Mouse (Mus musculus) A20 (cell line): ENCODE data around the gene Tmem120b.
A peak's percentile ranks its signal among the peaks of the same experiment; 100 is the strongest.

Source experiments
- DNase-seq: peaks from one replicate; pipeline ENCODE4 v3.0.0-alpha.2; 2011; ENCODE audit warnings: low read depth, low spot score

Gene Tmem120b

DNA sequence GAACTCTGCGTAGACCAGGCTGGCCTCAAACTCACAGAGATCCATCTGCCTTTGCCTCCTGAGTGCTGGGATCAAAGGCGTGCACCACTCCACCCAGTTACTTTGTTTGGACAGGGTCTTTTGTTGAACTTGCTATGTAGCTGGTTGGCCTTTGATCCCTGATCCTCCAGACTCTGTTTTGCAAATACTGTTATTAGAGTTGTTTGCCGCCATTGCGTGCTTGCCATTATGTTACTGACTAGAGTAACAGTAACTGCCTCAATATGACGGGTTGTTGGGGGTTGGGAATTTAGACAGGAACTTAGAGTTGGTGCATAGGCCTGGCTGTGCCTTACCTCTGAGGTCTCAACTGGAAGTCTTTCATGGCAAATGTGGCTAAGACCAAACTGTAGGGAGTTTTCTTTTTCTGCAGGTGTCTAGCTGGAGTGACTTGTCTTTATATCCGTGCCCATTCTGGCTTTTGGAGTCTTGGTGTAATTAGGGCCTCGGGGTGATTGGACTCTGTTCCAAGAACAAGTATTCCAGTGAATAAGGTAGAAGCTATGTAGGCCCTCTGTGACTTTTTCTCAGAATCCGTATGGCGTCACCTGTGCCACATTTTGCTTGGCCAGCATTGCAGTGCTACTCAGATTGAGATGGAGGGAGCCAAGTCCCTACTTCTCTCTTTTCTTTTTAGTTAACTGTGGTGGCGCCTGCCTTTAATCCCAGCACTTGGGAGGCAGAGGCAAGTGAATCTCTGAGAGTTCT, 22.5 kb downstream of the Tmem120b start:
- no peak for DNase-seq

DNA sequence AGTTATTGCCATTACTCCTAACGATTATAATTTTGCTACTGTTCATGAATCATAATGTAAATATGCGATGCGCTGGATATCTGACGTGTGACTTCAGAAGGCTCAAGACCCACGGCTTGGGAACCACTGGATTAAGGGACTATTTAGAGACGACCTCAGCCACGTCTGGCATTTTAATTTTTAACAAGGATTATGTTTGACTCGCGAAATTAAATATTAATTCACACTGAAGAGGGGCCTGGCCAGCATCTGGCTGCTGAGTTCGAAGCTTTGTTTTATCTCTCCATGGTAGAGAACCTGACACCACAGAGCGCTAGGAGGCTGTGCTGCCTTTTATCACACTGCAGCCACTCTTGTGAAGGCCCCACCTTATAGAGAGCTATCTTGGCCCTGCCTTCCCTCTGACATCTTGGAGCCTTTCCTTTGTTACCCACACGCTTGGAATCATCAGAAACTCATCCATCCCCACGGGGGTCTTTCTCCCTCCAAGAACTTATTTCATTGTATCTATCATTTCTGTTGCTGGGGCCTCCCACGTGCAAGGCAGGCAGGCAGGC, 24.9 kb downstream of the Tmem120b start:
- no peak for DNase-seq

DNA sequence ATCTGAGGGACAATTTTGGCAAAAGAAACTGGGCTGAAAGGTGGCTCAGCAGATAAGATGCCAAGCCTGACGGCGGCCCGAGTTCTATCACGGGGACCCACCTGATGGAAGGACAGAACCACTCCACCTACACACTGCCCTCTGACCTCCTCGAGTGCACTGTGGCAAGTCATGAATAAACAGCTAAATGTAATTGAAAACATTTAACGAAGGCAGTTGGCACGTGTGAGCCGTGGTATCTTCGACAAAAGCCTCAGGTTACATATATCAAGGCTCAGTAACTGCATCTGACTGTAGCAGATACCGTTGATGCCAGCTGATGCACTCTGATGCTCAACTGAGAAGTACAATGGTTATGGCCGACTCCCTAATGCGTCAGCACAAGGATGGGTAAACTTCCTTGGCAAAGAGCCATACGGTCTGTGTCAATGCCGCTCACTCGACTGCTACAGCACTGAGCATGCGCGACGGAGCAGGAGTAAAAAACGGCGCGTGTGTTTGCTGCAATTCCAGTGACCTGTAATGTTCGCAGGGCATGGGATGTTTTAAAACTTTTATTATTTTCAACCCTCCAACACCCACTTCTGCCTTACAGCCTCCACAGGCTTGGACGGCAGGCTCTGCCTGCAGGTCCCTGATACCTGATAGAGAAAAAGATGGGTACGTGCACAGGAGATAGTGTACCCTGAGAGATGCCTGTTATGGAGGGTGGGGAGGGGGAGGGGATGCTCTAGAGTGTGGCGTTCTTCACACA, 26.2 kb downstream of the Tmem120b start:
- DNase-seq = no peak

DNA sequence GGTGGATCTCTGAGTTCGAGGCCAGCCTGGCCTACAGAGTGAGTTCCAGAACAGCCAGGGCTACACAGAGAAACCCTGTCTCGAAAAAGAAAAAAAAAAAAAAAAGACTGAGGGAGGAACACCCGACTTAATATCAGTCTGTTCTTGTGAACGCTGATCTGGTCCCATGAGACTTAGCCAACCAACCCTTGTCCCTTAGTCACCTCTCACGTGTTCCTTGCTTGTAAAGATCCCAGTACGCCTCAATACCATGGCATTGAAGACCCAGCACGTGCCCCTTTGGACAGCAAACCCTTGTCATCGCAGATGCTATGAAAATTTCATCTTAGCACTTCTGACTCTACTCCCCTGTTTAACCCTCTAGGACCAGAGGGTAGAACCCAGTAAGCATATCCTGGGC, 28.1 kb downstream of the Tmem120b start:
- DNase-seq = no peak

DNA sequence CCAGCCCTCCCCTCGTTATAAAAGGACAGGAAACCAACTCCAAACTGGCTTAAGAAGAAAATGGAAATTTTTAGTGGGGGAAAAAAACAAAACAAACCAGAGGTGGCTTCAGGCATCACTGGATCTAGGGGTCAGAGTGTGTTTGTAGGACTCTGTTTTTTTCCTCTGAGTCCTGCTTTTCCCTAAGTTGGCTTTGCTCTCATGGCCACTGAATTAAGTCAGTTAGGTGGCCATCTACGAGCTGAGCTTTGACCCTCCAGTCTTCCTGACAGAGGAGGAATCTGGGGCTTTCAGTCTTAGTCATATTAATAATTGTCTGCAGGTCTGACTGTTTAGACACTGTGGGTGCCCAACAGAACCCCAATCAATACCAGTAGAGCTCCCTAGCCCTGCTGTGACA, 30.3 kb downstream of the Tmem120b start:
- DNase-seq = no peak

DNA sequence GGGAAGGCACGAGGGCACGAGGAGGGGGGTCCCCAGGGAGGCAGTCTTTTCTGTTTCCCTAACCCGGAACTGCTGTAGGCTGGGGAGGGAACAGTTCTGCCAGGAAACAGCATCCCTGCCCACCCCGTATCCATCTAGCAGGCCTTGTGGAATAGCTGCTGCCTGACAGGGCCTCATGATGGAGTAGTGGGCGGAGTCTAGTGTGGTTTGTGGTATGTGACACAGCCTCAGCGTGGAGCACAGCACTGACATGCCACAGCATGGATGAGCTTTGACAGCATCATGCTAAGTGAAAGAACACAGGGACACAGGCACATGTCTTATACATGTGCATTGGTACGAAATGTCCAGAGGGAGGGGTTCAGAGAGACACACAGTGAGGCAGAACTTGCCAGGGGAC, 34.2 kb downstream of the Tmem120b start:
- DNase-seq = no peak

DNA sequence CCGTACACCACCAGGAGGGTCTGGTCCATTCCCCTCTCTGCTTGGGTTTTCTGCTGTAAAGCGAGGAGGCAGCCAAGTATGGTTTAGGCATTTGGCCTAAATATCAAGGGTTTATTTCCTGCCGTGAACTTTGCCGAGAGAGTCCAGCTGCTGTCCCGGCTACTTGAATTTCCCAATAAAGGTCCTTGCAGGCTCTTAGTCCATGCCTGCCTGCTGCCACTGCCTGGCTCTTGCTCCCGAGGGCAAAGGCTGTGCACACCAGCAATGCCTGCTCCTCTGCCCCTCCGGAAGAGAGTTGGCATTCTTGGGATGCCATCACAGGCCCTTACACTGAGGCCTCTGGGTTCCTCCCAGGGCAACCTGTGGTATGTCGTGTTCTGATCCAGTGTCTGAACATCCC, 35.3 kb downstream of the Tmem120b start:
- no peak for DNase-seq

DNA sequence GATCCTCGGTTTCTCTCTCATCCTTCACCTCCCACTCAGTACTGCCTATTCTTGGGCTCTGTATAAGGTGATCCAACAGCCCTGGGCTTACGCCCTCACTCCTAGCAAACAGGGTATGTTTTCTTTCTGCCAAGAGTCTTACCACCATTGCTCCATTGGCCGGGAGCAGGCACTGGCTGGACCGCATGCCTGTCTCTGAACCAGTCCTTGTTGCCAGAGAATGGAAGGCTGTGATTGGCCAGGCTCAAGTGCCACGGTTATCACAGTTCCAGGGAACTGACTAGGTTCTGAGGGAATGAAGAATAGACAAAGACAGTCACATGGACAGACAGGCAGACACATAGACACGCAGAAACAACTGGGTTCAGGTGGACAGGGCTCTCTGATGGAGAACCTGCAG, 36.6 kb downstream of the Tmem120b start:
- no peak for DNase-seq

DNA sequence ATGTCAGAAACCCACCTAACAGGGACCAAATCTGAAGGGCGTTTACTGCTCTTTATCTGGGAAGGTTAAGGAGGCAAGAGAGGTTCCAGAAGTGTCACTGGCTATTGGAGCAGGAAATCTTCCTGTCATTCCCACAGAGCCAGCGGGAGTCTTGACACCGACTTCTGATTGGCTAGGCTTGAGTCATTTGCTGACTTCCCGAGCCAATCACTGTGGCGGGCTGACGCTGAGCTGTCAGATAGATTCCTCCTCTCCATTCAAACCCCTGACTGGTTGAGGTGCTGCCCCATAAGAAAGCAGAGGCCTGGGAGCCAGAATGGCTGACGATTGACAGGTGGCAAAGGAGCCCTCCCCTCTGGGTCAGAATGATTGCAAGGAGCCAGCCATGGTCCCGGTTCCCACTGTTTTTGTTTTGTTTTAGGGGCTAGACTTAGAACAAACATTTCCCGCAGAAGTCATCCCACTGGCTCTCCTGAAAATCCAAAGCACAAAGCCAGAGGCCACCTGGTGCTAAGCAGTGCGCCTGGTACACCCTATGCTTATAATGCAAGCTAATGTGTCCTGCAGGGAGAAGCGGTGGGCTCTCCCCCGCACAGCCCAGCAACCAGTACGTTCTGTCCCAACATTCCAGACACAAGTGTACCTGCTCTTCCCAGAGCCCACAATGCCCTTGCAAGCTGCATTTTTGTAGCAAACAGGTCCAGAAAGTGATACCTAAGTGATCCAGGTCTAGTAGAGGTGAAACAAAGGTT, 41.4 kb downstream of the Tmem120b start:
- no peak for DNase-seq

DNA sequence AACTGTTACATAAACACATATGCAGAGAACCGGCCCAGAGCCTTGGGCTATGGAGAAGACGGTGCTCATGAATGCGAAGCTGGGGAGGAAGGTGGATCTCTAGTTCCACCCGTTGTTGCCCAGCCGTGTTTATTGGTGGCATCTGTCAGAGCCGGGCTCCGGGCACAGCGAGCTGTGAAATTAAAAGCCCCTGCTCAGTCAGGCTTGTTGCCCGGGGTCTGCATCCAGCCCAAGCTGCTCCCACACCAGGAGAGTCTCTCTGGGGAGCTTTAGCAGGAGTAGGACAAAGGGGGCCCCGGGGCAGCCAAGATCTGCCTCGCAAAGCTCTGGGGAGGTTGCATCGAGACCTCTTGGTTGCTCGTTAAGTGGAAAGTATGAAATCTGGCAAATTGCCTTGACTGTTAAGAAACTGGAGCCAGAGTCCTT, 42.1 kb downstream of the Tmem120b start:
- DNase-seq = no peak

DNA sequence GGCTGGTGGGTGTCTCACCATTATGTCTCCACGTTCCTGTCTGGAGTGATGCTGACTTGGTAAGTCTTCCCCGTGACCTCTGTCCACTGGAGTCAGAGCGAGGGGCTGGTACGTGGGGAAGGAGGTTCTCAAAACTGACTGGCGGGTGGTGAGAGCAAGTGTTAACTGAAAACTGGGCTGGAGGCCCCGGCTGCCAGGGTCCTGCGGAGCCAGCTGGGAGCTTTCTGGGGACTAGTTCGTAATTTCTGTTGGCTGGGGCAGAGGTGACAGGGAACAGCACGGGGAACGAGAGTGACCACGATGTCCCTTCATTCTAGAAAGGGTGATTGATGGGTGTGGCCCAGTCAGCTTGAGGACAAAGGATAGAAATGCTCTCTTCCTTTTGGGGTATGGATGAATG, 45.9 kb downstream of the Tmem120b start:
- no peak for DNase-seq

DNA sequence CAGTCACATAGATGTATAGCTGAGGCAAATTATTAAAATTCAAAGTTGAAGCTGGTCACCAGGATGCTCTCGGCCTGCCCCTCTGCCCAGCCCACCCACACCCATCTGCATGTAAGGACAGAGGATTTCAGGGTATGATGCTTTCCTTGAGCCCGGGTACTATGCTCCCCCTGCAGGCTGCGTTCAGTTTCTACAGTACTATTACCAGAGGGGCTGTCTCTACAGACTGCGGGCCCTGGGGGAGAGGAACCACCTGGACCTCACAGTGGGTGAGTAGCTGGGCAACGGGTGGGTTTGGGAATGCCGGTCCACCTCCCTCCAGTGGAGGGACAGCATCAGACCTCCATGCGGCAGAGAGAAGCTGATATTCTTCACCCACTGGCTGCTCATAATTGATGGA, 46.7 kb downstream of the Tmem120b start:
- DNase-seq = peak; percentile 53

DNA sequence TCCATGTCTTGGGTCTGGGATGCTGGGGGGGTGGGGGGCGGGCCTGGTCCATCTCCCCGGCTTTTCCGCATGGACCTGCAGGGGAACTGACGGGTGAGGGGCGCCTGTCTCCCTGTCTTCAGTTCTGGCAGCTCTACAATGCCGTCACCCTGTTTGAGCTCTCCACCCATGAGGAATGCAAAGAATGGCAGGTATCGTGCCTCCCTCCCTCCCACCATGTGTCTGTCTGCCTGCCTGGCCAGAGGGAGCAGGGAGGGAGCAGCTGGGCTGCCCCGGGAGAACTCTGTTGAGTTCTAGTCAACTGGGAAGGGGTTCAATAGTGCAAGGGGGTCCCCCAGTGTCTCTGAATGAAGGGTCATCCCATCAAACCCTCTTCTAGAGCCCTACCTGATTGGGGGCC, 47.9 kb downstream of the Tmem120b start:
- no peak for DNase-seq

DNA sequence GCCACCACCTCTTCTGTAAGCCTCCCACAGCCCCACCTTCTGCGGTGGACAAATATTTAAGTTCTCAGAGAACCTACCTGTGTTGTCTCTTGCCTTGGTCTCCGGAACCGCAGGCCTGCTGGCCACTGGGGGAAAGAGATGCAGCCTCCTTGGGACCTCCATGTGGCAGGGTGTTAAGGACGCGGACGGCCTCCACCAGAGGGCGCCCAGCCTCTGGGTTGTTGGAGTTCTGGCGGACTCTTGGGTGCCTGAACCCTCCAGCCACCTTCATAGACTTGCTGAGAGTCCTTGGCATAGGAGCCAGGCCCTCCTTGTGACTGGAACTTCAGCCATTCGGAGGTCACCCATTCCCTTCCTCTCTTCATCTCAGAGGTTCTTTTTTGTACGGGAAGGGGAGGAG, 49.0 kb downstream of the Tmem120b start:
- peak; percentile 78 for DNase-seq

DNA sequence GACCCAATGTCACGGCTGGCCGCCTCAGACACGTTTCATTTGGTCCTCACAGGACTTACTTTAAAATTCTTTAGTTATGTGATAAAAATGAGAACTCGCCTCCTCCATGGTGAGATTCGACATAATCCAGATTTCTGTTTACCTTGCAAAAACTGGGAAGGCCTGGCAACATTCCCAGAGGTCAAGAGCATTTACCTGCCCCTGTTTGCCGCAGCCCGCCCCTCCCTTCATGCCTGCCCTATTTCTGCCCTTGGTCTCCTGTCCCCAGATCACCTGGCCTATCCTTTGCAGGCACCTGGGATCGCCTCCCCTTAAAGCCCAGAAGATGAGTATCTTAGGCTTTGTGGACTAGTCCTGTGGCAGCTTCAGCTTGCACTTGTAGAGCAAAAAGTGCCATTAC, 49.6 kb downstream of the Tmem120b start:
- DNase-seq = no peak

DNA sequence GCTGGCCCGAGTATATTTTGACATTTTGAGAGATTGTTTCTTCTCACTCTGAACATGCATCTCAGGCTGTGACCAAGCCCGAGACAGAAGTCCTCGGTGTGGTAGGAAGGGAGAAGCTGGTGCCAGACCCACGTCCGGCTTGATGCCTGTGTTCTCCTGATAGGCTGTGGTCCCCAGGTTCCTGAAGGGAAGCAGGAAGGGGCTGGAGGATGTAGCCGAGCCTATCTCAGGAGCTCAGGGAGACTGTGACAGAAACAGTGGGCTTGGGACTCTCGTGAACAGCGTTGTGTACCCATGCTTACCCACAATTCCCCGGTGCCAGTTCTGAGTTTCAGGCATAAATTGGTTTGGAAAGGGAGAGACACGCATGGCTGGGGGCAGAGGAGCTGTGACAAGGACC, 50.6 kb downstream of the Tmem120b start:
- DNase-seq = no peak

DNA sequence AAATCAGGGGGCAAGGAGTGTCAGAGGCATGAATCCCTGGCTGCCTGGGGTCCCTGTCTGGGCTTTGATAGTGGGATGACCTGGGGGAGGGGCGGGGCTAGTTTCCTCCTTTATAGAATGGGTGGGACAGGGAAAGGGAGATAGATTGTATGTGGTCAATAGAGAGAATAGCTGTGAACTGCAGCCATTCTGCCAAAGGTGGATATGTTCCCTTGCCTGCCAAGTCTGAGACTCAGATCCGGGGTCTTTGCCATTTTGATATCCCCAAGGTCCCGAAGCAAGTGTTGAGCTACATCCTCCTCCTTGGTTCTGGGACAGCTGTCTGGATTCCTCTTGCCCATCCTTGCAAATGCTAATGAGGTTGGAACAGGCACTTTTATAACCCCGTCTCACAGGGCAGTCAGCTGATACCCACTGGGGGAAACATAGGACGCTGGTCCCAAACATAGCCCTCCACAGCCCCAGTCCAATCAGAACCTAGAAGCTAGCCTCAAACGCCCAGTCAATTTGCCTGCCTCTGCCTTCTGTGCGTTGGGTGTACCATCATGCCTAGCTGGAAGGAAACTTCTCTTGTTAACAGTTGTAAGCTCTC, 52.5 kb downstream of the Tmem120b start:
- no peak for DNase-seq

DNA sequence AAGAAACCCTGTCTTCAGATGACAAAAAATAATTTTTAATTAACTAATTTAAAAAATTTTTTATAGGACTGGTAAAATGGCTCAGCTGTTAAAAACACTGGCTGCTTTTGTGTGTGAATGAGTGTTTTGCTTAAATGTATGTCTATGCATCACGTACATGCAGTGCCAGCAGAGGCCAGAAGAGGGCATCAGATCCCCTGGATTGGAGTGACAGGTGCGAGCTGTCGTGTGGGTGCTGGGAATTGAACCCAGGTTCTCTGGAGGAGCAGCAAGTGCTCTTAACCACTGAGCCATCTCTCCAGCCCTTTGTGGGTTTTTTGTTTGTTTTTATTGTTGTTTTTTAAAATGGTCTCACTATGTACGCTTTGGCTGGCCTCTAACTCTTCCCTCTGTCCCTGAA, 54.0 kb downstream of the Tmem120b start:
- peak; percentile 60 for DNase-seq

DNA sequence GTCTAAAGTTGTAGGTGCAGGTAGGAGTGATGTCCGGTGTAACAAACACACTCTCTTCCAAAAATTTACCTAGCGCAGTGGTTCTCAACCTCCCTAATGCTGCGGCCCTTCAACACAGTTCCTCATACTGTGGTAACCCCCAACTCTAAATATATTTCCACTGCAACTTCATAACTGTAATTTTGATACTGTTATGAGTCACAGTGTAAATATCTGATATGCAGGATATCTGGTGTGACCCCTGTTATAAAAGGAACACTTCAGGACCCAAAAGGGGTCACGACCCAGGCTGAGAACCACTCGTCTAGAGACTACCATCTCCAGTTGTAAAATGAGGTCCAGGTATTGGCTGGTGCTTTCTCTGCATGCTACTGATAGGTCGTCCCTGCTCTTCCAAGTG, 56.9 kb downstream of the Tmem120b start:
- peak; percentile 79 for DNase-seq

DNA sequence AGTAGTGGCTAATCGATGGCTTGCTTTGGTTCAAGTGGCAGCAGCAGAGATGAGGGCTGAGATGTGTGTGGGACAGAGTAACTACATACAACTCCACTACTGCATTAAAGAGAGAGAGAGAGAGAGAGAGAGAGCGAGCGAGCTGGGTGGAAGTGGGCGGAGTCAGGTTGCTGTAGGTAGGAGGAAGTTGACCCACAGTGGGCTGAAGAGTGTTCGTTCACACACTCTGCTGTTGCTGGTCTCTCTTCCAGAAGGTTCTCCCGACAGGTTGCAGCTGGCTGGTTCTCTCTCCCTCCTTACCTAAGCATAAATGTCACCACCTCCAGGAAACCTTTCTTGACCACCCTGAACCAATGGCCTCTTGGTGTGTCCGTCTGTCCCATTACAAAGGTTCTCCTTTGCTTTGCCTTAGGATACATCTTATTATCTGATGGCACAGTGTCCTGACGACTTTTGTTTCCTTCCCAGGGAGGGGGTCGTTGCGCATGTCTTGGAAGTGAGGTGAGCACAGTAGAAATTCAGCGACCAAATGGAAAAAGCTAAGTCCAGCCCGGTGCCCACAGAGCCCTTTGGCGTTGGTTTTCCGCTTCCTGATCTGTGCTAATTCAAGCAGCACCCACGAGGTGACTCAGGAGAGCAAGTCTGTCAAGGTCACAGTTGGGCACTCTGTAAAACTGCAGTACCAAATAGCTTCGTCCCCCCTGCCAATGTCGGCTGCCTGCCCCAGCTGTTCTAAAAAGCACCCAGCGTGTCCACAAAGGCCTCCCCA, 57.6 kb downstream of the Tmem120b start:
- DNase-seq = peak; percentile 86

DNA sequence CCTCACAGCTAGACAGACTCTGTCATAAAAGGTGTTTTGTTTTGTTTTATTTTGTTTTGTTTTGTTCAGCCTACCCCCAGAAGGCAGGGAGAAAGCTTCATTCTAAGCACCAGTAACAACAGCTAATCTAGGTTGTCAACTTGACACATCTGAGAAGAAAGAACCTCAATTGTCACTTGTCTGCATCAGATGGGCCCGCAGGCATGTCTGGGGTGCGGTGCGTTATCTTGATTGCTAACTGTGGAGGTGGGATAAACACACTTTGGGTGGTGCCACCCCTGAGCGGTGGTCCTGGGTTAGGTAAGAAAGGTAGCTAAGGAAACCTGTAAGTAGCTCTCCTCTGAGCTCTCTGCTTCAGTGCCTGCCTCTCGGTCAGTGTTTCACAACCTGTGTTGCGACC, 58.8 kb downstream of the Tmem120b start:
- DNase-seq = peak; percentile 41
